Mouse (Mus musculus) kidney, adult 2 months (tissue): ENCODE results near the gene Ap1s1.

Source experiments
- CTCF ChIP-seq: fragments of 200-500 bp; conservative IDR thresholded peaks from 2 replicates; pipeline ENCODE4 v1.5.1; 2011; ENCODE audit warnings: low read depth, mild to moderate bottlenecking, control low read depth, low read length, moderate library complexity, mixed read lengths; ENCODE audit not compliant: insufficient read depth, insufficient read length
- POLR2A ChIP-seq: fragments of 200-500 bp; IDR thresholded peaks from one replicate; pipeline ENCODE4 v1.6.1; 2011; ENCODE audit warnings: low read depth, low read length, control low read depth

DNA sequence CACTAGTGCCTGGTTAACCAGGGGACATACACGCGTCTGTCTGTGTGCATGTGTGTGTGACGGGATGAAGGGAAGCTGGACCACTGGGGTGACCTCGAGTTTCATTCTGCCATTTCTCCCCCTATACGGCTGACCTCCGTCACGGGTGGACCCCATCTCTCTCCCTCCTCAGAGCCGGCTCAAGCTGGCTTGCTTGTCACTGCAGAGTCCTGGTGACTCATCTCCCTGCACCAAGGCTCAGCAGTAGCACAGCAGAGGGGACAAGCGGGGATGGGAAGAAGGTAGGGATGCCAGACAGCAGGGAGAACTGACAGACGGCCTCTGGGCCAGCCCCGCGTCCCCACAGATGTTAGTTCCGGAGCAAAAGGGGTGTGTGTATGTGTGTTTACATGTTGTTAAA lies 9.7 kb downstream of the Ap1s1 start:
- no peak for TF ChIP-seq CTCF
- TF ChIP-seq POLR2A: no peak
